Mouse (Mus musculus) liver, postnatal 0 days (tissue): ENCODE results near the gene Pgam2.

Experiments used
- CTCF ChIP-seq: sonication (generic); IDR thresholded peaks from 2 replicates; pipeline ENCODE4 v1.5.1; 2016; ENCODE audit warnings: antibody characterized with exemption, low read depth
- EP300 ChIP-seq: IDR thresholded peaks from 2 replicates; pipeline ENCODE4 v1.6.1; 2016; ENCODE audit warnings: antibody characterized with exemption, low read depth, mild to moderate bottlenecking

GRCm38 (mm10) chr11:5835057-5835456 lies 31.5 kb upstream of the Pgam2 start:
- TF ChIP-seq CTCF (no peak), EP300 (no peak)
